Mouse (Mus musculus) gastrocnemius, adult 2 months (tissue): ENCODE data around the gene Plcl1. TPM values are rescaled to one million over a fixed set of nuclear protein-coding genes. Genes with fewer than 3 reads are reported as not detected.

Experiments used
- DNase-seq: peaks from one replicate; pipeline ENCODE4 v3.0.0; 2022
- H3K27ac ChIP-seq: fragments of 200-600 bp; 2 replicates; pipeline ENCODE4 v1.8.1; 2022; ENCODE audit warnings: mild to moderate bottlenecking
- H3K4me3 ChIP-seq: fragments of 200-600 bp; 2 replicates; pipeline ENCODE4 v1.8.1; 2022; ENCODE audit warnings: mild to moderate bottlenecking, moderate library complexity
- CTCF ChIP-seq: fragments of 200-600 bp; IDR thresholded peaks from 2 replicates; pipeline ENCODE4 v1.8.1; 2022; ENCODE audit warnings: antibody characterized with exemption, mild to moderate bottlenecking, moderate library complexity
- intact Hi-C: fragments of 180-260 bp; cut with DNase I; formaldehyde crosslinking; loops from one replicate; pipeline ENCODE4 v1.15.1; 2025
- long read RNA-seq, 2 experiments: library from polyadenylated mRNA; stranded (forward); transcript quantifications; one replicate each; pipeline ENCODE4 v2.0.0; 2021
- total RNA-seq, 2 experiments: library from RNA; stranded (reverse); gene quantifications; 2 replicates each; pipeline ENCODE4 v1.2.3; 2021

Gene Plcl1
- 1 to 10 TPM; 4.1 to 4.6 TPM for total RNA-seq
- long read RNA-seq, experiment 1, partial matches to known transcripts = 1 of 1 reads
- long read RNA-seq, experiment 1, other reads (novel, unspliced or antisense) = 0 of 1 reads
- long read RNA-seq, experiment 2, partial matches to known transcripts = 3 of 3 reads
- long read RNA-seq, experiment 2, other reads (novel, unspliced or antisense) = 0 of 3 reads

- intact Hi-C loops = loop anchor here (1.0 to 5.0 kb wide), 4 partner anchors 124 to 469 kb away; no protein-coding TSS in a partner anchor
- DNase-seq = peak; percentile 98
- peak within 1 kb of the TSS; percentile 94 for H3K4me3 ChIP-seq
- TF ChIP-seq CTCF = no peak
- H3K27ac ChIP-seq = peak within 1 kb of the TSS; percentile 82
These were observed at the start of gene Plcl1 for GRCm38 (mm10) chr1:55405272-55406022. Plcl1 (plus strand) TSS chr1:55405921.

DNA sequence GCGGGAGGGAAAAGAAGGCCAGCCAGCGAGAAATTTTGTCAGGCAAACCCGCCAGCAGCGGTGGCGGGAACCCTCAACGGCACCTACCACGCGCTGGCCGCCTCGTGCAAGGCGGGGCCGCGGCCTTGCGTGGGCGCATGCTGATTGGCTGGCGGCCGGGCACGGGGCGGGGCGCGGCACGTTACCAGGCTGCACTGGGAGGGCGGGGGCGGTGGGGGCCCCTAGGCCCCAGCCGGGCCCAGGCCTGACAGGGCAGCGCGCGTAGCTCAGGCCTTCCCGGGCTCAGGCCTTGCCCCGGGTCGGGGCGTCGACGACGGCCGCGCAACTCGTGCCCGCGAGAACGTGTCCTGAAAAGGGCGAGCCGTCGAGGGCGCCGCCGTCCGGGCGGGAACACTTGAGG, 43.1 kb upstream of the Plcl1 start:
- H3K27ac ChIP-seq = no peak overlapping the region
- no peak overlapping the region for H3K4me3 ChIP-seq
- no peak for TF ChIP-seq CTCF
- peak; percentile 14 for DNase-seq
- intact Hi-C loops = loop anchor here (5.0 kb wide), 1 partner anchor 125 kb away; the partner anchor contains the start of gene Mars2

DNA sequence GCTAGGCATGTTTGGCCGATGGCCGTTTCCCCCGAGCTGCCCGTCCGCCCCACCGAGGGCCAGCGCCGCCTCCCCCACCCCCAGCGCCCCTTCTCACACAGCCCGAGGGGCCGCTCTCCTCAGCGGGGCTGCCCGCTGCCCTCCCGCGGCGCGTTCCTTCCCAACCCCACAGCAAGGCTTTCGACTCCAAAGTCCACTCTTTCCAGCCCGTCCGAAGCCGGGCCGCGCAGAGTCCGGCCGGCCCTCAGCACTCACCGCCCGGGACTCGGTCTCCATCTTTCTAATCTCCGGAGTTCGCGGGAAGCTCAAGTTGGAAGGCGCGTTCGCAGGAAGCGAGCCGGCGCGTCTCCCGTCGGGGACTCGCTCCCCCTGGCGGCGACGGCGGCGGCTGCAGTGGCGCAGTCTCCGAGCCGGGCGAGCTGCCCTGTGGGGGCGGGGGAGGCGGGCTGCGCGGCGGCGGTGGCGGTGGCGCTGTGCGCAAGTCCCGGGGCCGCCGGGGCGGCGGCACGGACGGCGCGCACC, 42.6 kb upstream of the Plcl1 start, which contains the start of gene Boll:
TSS of gene Boll (minus strand) at position 426 of the 522 bp plus-strand sequence.
- Histone ChIP-seq H3K27ac (no peak within 1 kb of the TSS), H3K4me3 (peak within 1 kb of the TSS; percentile 75)
- intact Hi-C loops = loop anchor here (5.0 kb wide), 1 partner anchor 126 kb away; the partner anchor contains the start of gene Mars2
- DNase-seq = peak; percentile 77
- peak; percentile 63 for TF ChIP-seq CTCF

GRCm38 (mm10) chr1:55363586-55363985, 42.1 kb upstream of the Plcl1 start:
- TF ChIP-seq CTCF = no peak
- peak; percentile 67 for DNase-seq
- intact Hi-C loops = loop anchor here (5.0 kb wide), 1 partner anchor 126 kb away; the partner anchor contains the start of gene Mars2
- no peak overlapping the region for H3K27ac ChIP-seq
- peak overlapping the region; percentile 75 for H3K4me3 ChIP-seq

DNA sequence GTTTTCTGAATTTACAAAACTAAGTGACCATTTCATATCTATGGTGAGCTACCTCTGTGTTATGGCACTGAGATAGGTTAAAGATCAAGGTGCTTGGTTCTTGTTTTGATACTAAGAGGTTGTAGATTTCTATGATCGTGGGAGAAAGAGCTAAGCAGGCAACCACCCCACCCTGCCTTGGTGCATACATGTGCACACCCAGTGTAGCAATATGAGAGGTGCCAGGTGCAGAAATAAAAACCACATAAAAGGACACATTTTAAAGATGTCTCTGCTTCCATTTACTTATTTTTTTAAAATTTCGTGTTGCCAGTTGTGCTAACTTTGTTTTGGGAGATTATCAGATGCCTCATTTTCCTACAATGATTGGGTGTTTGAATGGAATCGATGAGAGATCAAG, 33.1 kb upstream of the Plcl1 start:
- no peak overlapping the region for H3K27ac ChIP-seq
- intact Hi-C loops = no loop called here
- DNase-seq = no peak
- no peak for TF ChIP-seq CTCF
- no peak overlapping the region for H3K4me3 ChIP-seq

GRCm38 (mm10) chr1:55380527-55380926, 25.2 kb upstream of the Plcl1 start:
- no peak for TF ChIP-seq CTCF
- Histone ChIP-seq H3K27ac (no peak overlapping the region), H3K4me3 (no peak overlapping the region)
- no peak for DNase-seq
- intact Hi-C loops = loop anchor here (5.0 kb wide), 1 partner anchor 78 kb away; no protein-coding TSS in a partner anchor

DNA sequence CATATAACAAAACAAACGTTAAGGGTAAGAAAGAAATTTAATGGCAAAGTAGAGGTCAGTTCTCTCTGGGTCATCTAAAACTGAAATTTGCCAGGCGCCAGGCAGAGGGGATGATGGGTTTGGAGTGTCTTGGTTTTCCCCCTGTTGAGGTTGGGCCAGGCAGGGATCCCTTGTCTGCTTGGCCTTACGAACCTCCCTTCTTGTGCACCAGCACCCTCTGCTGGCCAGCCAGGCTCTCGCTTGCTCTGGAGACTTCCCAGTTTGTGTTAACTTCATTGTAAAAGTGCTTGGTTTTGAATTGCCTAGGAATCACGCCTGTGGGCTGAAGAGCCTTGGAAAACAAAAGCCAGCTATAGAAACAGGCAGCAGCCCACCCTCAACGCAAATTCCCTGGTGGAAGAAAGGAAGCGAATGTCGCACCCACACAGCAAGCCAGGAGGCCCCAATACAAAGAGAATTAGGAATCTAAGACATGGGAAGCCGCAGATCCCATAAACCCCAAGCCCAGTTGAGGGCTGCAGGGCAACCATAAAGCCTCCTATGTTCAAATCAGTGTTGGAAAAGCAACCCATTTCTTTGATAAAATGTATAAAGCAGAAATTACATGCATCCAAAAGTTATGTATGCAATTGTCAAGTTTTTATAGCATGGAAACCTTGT, 22.5 kb upstream of the Plcl1 start:
- H3K4me3 ChIP-seq = no peak overlapping the region
- no peak overlapping the region for H3K27ac ChIP-seq
- intact Hi-C loops = loop anchor here (1.0 to 5.0 kb wide), 2 partner anchors 81 to 144 kb away; no protein-coding TSS in a partner anchor
- peak; percentile 93 for TF ChIP-seq CTCF
- peak; percentile 86 for DNase-seq

- no peak for DNase-seq
- Histone ChIP-seq H3K4me3 (no peak overlapping the region), H3K27ac (no peak overlapping the region)
- intact Hi-C loops = no loop called here
- TF ChIP-seq CTCF = no peak
These were observed 5.8 kb upstream of the Plcl1 start for GRCm38 (mm10) chr1:55399891-55400290.

GRCm38 (mm10) chr1:55404439-55404838, 1.3 kb upstream of the Plcl1 start:
- Histone ChIP-seq H3K27ac (peak overlapping the region; percentile 70; the same call in 1 of the 2 replicates), H3K4me3 (peak overlapping the region; percentile 94)
- TF ChIP-seq CTCF = peak; percentile 88
- intact Hi-C loops = loop anchor here (1.0 to 2.0 kb wide), 2 partner anchors 434 to 470 kb away; no protein-coding TSS in a partner anchor
- DNase-seq = no peak

GRCm38 (mm10) chr1:55406023-55406413, 297 bp downstream of the Plcl1 start:
- intact Hi-C loops = loop anchor here (1.0 to 5.0 kb wide), 2 partner anchors 123 to 171 kb away; no protein-coding TSS in a partner anchor
- no peak for TF ChIP-seq CTCF

DNA sequence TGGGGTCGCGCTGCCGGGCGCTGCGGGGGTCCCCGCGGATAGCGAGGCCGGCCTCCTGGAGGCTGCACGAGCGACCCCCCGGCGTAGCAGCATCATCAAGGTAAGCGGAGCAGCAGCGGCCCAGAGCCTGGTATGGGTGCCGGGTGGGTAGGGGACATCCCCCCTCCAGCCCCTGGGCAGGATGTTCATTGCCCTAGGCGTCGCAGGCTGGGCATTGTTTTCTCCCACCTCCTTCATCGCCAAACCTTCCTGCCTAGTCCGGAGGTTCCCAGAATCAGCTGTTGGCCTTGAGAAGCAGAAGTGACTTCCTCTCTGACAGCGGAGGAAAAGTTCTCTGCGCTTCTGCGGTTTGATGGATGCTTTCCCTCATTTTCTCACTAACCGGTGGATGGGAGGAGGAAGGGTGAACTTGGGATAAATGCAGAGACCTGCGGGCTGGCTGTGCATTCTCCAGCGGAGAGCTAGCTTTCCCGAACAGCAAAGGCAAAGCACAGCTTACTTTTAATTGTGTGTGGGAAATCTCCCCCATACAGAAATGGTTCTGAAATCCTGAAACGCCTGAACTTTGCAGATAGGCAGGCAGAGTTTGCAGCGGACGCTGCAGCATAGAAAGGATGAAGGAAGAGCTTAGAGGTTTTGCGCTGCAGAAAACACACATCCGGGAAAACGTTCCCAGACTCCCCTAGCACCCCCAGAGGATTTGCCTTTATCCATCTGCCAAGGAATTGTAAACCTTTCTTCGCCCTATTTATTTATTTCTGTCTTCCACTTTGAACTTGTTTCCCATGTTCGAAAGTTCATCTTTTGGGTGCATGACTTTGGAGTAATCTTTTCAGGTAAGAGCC, 1.0 kb downstream of the Plcl1 start:
- H3K27ac ChIP-seq = peak overlapping the region; percentile 82
- intact Hi-C loops = loop anchor here (1.0 to 5.0 kb wide), 2 partner anchors 123 to 171 kb away; no protein-coding TSS in a partner anchor
- DNase-seq = peak; percentile 44
- H3K4me3 ChIP-seq = peak overlapping the region; percentile 94
- no peak for TF ChIP-seq CTCF

More at GRCm38 (mm10) chr1:55406023-55406413, 297 bp downstream of the Plcl1 start:
- Histone ChIP-seq H3K4me3 (peak overlapping the region; percentile 94), H3K27ac (peak overlapping the region; percentile 82)
- peak; percentile 90 for DNase-seq

- intact Hi-C loops = no loop called here
- DNase-seq = no peak
- Histone ChIP-seq H3K27ac (no peak overlapping the region), H3K4me3 (no peak overlapping the region)
- no peak for TF ChIP-seq CTCF
These were observed 4.9 kb downstream of the Plcl1 start for GRCm38 (mm10) chr1:55410670-55411069.
